Mouse (Mus musculus): Measurements from ENCODE around the gene Heca. TPM values are rescaled to one million over a fixed set of nuclear protein-coding genes. Genes with fewer than 3 reads are reported as not detected.

The Heca gene
- total and polyA plus RNA-seq, 3 experiments: 10.0 to 12.4 (median 11.1) TPM

DNA sequence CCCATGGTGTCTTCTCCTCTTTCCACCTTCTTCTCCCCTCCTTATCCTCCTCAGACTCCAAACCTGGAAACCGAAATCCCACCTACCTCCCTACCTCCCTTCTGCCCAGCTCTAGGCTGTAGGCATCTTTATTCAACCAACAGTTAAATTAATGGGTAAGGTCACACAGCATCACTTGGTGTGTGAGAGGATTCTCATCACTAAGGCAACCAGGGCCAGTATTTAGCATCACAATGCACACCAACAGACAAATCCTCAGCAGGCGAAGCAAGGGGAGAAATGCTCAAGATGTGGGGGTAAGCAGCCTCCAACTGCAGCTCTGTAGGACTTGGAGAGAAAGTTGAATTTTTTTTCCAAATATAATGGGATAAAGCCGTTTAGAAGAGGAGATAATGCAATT is 116.8 kb downstream of the Heca start:
- in situ Hi-C loops (cut with MboI; ENCODE audit: low pct_ligation_motif_present, low pct_unique_long_range_greater_than_20kb, low sequenced_read_pairs) (no loop called here), dilution Hi-C loops (cut with MboI; ENCODE audit: extremely low pct_ligation_motif_present, extremely low pct_unique_long_range_greater_than_20kb, low sequenced_read_pairs) (no loop called here)
- H3K4me1 ChIP-seq (ENCODE audit: control insufficient read depth in 1 of 2, insufficient read depth in 2 of 2): no peaks in the 10 kb centered on the region
- no peaks in the 10 kb centered on the region for H3K9me3 ChIP-seq (replicated peaks; ENCODE audit: low read length)
- no peak overlapping the region for H3K27ac ChIP-seq (ENCODE audit: insufficient read depth, low read depth)
- H3K4me2 ChIP-seq (ENCODE audit: insufficient read depth, low read depth, poor library complexity, severe bottlenecking): no peak overlapping the region
- no peak for DNase-seq (ENCODE audit: extremely low read depth)
- no peaks in the 10 kb centered on the region for H3K79me2 ChIP-seq (replicated peaks; ENCODE audit: control insufficient read depth, extremely low read depth, insufficient read depth, poor library complexity, severe bottlenecking)
- no peak overlapping the region for H3K9ac ChIP-seq (ENCODE audit: insufficient read depth, low read depth)
- no peak for TF ChIP-seq CTCF (conservative IDR thresholded peaks at IDR 0.05 in 1 of 2, IDR thresholded peaks at IDR 0.05 in 1 of 2; ENCODE audit: low read depth in 2 of 2, low read length in 2 of 2)
- no peak for TF ChIP-seq NELFE (IDR thresholded peaks at IDR 0.05; ENCODE audit: low read depth, low read length)
- TF ChIP-seq GABPA (IDR thresholded peaks at IDR 0.05; ENCODE audit: insufficient replicate concordance, low read depth, low read length): no peak
- TF ChIP-seq RCOR1 (conservative IDR thresholded peaks at IDR 0.05; ENCODE audit: low read depth, low read length): no peak
- TF ChIP-seq MXI1 (IDR thresholded peaks at IDR 0.05; ENCODE audit: low read depth, low read length): no peak
- no peak for TF ChIP-seq ETS1 (conservative IDR thresholded peaks at IDR 0.05; ENCODE audit: low read depth, low read length)
- no peak for TF ChIP-seq ELF1 (IDR thresholded peaks at IDR 0.05; ENCODE audit: low read depth, low read length)
- TF ChIP-seq KAT2A (IDR thresholded peaks at IDR 0.05; ENCODE audit: insufficient replicate concordance, low read length): no peak
- no peak for TF ChIP-seq MYC (IDR thresholded peaks at IDR 0.05; ENCODE audit: low read depth, low read length)
- TF ChIP-seq POLR2AphosphoS2 (IDR thresholded peaks at IDR 0.05; ENCODE audit: low read depth, low read length): no peak
- no peak for TF ChIP-seq SMC3 (IDR thresholded peaks at IDR 0.05; ENCODE audit: low read depth, low read length)
- no peak for TF ChIP-seq EP300 (IDR thresholded peaks at IDR 0.05; ENCODE audit: low read length)
- no peak for TF ChIP-seq MEF2A (IDR thresholded peaks at IDR 0.05; ENCODE audit: borderline replicate concordance, low read depth, low read length)
- no peak for TF ChIP-seq ZMIZ1 (IDR thresholded peaks at IDR 0.05; ENCODE audit: low read depth, low read length)
- no peaks in the 10 kb centered on the region for H3K27me3 ChIP-seq (replicated peaks)
- H3K4me3 ChIP-seq (replicated peaks in 1 of 3; ENCODE audit: low read depth in 2 of 3, low read length in 2 of 3, poor library complexity in 1 of 3): no peak overlapping the region
- peaks cover 0 to 35% of the 10 kb centered on the region in 2 experiments for H3K36me3 ChIP-seq (replicated peaks in 1 of 2; ENCODE audit: control insufficient read depth in 1 of 2, insufficient read depth in 1 of 2, low read length in 1 of 2)

DNA sequence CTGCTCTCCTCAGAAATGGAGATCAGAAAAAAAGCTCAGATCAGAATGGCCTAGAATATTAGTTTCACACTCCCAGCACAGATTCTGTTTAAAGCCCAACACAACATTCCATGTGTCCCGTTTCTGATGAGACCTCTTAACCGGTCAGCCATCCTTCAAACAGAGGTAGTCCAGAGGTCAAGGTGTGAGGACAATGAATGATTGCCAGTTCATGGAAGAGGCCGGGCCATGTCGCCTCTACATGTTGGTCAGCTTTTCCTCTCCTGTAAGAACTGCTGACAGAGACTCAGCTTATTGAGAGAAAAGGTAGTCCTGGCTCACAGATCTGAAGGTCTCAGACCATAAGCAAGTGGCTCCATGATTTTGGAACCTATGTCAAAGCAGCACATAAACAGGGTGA is 118.7 kb downstream of the Heca start:
- H3K4me3 ChIP-seq (replicated peaks in 1 of 3; ENCODE audit: low read depth in 2 of 3, low read length in 2 of 3, poor library complexity in 1 of 3): no peak overlapping the region
- no peak overlapping the region for H3K4me2 ChIP-seq (ENCODE audit: insufficient read depth, low read depth, poor library complexity, severe bottlenecking)
- no peaks in the 10 kb centered on the region for H3K79me2 ChIP-seq (replicated peaks; ENCODE audit: control insufficient read depth, extremely low read depth, insufficient read depth, poor library complexity, severe bottlenecking)
- H3K9me3 ChIP-seq (replicated peaks; ENCODE audit: low read length): no peaks in the 10 kb centered on the region
- no peak overlapping the region for H3K9ac ChIP-seq (ENCODE audit: insufficient read depth, low read depth)
- H3K4me1 ChIP-seq (ENCODE audit: control insufficient read depth in 1 of 2, insufficient read depth in 2 of 2): no peaks in the 10 kb centered on the region
- H3K27ac ChIP-seq (ENCODE audit: insufficient read depth, low read depth): no peak overlapping the region
- in situ Hi-C loops (cut with MboI; ENCODE audit: low pct_ligation_motif_present, low pct_unique_long_range_greater_than_20kb, low sequenced_read_pairs): no loop called here
- H3K36me3 ChIP-seq (replicated peaks in 1 of 2; ENCODE audit: control insufficient read depth in 1 of 2, insufficient read depth in 1 of 2, low read length in 1 of 2): peaks cover 0 to 38% of the 10 kb centered on the region in 2 experiments
- dilution Hi-C loops (cut with MboI; ENCODE audit: extremely low pct_ligation_motif_present, extremely low pct_unique_long_range_greater_than_20kb, low sequenced_read_pairs): no loop called here
- TF ChIP-seq KAT2A (IDR thresholded peaks at IDR 0.05; ENCODE audit: insufficient replicate concordance, low read length) (no peak), NELFE (IDR thresholded peaks at IDR 0.05; ENCODE audit: low read depth, low read length) (no peak), UBTF (IDR thresholded peaks at IDR 0.05; ENCODE audit: low read depth, low read length) (no peak), MXI1 (IDR thresholded peaks at IDR 0.05; ENCODE audit: low read depth, low read length) (no peak), E2F4 (IDR thresholded peaks at IDR 0.05; ENCODE audit: insufficient replicate concordance, low read depth, low read length) (no peak), POLR2A (IDR thresholded peaks at IDR 0.05; ENCODE audit: low read depth, low read length) (no peak), SMC3 (IDR thresholded peaks at IDR 0.05; ENCODE audit: low read depth, low read length) (no peak)
- DNase-seq (ENCODE audit: extremely low read depth): no peak
- no peaks in the 10 kb centered on the region for H3K27me3 ChIP-seq (replicated peaks)
